Mouse (Mus musculus) thymus, adult 18-20 months (tissue): ENCODE measurements around the gene Cpm.
A peak's percentile ranks its signal among the peaks of the same experiment; 100 is the strongest.
"Not testable (repeated sequence)": the region's sequence is repeated elsewhere in the genome, so short reads cannot be mapped to it uniquely, and the experiment has no call there.

ENCODE experiments used
- DNase-seq, 2 experiments: peaks; one replicate each; pipeline ENCODE4 v3.0.0; 2022; ENCODE audit warnings: mixed read lengths in 2 of 2

Cpm gene

GRCm38 (mm10) chr10:117727518-117728110, 98.3 kb downstream of the Cpm start:
- no peak for DNase-seq

- no peak for DNase-seq
These were observed 99.3 kb downstream of the Cpm start for GRCm38 (mm10) chr10:117728574-117728973.

GRCm38 (mm10) chr10:117729139-117729814, 100.0 kb downstream of the Cpm start:
- no peak for DNase-seq

- no peak for DNase-seq
These were observed 100.8 kb downstream of the Cpm start for GRCm38 (mm10) chr10:117730140-117730539.

- no peak for DNase-seq
These were observed 101.4 kb downstream of the Cpm start for GRCm38 (mm10) chr10:117730637-117731203.

GRCm38 (mm10) chr10:117731244-117732101, 102.2 kb downstream of the Cpm start:
- DNase-seq = peak; percentile 51 to 61

- DNase-seq = no peak
These were observed 102.9 kb downstream of the Cpm start for GRCm38 (mm10) chr10:117732184-117732583.

- DNase-seq = no peak
These were observed 103.8 kb downstream of the Cpm start for GRCm38 (mm10) chr10:117732962-117733592.

- DNase-seq = not testable (repeated sequence)
These were observed 104.3 kb downstream of the Cpm start for GRCm38 (mm10) chr10:117733626-117734025.

GRCm38 (mm10) chr10:117734104-117734852, 105.0 kb downstream of the Cpm start:
- DNase-seq = not testable (repeated sequence)

- DNase-seq = not testable (repeated sequence)
These were observed 106.1 kb downstream of the Cpm start for GRCm38 (mm10) chr10:117735396-117735795.

- no peak for DNase-seq
These were observed 107.3 kb downstream of the Cpm start for GRCm38 (mm10) chr10:117736573-117736972.
